Mouse (Mus musculus): Measurements from ENCODE around the gene Ybey.

Ybey gene

GRCm38 (mm10) chr10:76442178-76443088, 26.5 kb downstream of the Ybey start, which contains the start of gene Pcnt:
Gene Pcnt (minus strand): TSS chr10:76442786.
- DNase-seq (ENCODE audit: low spot score): peak; percentile 92

GRCm38 (mm10) chr10:76440281-76440680, 28.6 kb downstream of the Ybey start, which contains the start of gene AC141477.1:
Gene AC141477.1 (minus strand): TSS chr10:76440444.
- DNase-seq (ENCODE audit: low spot score): no peak

GRCm38 (mm10) chr10:76439107-76439890, 29.6 kb downstream of the Ybey start:
- no peak for DNase-seq (ENCODE audit: low spot score)

GRCm38 (mm10) chr10:76433925-76434324, 35.0 kb downstream of the Ybey start:
- no peak for DNase-seq (ENCODE audit: low spot score)

- no peak for DNase-seq (ENCODE audit: low spot score)
Observed at GRCm38 (mm10) chr10:76425674-76426073, 43.2 kb downstream of the Ybey start.

GRCm38 (mm10) chr10:76416811-76417210, 52.1 kb downstream of the Ybey start:
- DNase-seq (ENCODE audit: low spot score): no peak

Data from urinary bladder, postnatal 25 days (tissue).